Comparison of ENCODE assay signal across 13 mouse cellular contexts in the genomic region with DNA sequence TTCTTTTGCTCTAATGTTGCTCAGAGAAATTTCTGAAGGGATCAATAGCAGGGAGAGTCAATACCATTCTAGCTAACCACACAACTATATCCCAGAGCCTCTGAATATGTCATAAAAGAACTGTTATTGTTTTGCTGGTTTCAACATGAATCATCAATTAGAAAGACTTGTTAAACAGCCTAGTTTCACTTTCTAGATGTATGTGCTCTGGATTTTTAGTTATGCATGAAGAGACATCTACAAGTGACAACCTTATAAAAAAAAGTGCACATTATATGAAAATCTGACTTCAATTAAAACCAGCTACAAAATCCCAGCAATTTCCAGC. TPM values are rescaled to one million over a fixed set of nuclear protein-coding genes. Genes with fewer than 3 reads are reported as not detected.
A peak's percentile ranks its signal among the peaks of the same experiment; 100 is the strongest.
DNase-seq lines count a peak whose midpoint lies in the region; ATAC-seq lines count a peak whose summit lies in the region.
"Had no signal": no experiment of that assay in that cellular context is flagged by ENCODE, and none has a peak within 500 bp of the region (broad histone marks: within the 10 kb centered on the region; RNA-seq: fewer than 3 reads in every experiment).

No protein-coding gene starts in this region.

- H3K4me2 ChIP-seq in neural tube, embryonic 12.5 days (replicated peaks) = no peak overlapping the region
- no peak overlapping the region for H3K4me2 ChIP-seq in hindbrain, embryonic 12.5 days (replicated peaks)
- no peak overlapping the region for H3K4me2 ChIP-seq in midbrain, embryonic 14.5 days (ENCODE audit: low read length)
- H3K4me2 ChIP-seq: heart, embryonic 15.5 days; limb, embryonic 12.5 days; liver, embryonic 15.5 days; stomach, embryonic 15.5 days had no signal

- H3K27me3 ChIP-seq in neural tube, embryonic 12.5 days (replicated peaks) = no peaks in the 10 kb centered on the region
- H3K27me3 ChIP-seq in hindbrain, embryonic 12.5 days = no peaks in the 10 kb centered on the region
- H3K27me3 ChIP-seq in midbrain, embryonic 14.5 days (ENCODE audit: control insufficient read depth, insufficient read depth, low read length) = no peaks in the 10 kb centered on the region
- H3K27me3 ChIP-seq: heart, embryonic 15.5 days; limb, embryonic 12.5 days; liver, embryonic 15.5 days; stomach, embryonic 15.5 days had no signal

- no peaks in the 10 kb centered on the region for H3K36me3 ChIP-seq in neural tube, embryonic 12.5 days
- H3K36me3 ChIP-seq in hindbrain, embryonic 12.5 days = no peaks in the 10 kb centered on the region
- H3K36me3 ChIP-seq in midbrain, embryonic 14.5 days (ENCODE audit: control insufficient read depth, insufficient read depth, low read length) = 0 out of 2 replicates have a peak, but pooled peaks cover under 1% of the 10 kb centered on the region
- H3K36me3 ChIP-seq: heart, embryonic 15.5 days; limb, embryonic 12.5 days; liver, embryonic 15.5 days; stomach, embryonic 15.5 days had no signal

- H3K9ac ChIP-seq in neural tube, embryonic 12.5 days = no peak overlapping the region
- H3K9ac ChIP-seq in hindbrain, embryonic 12.5 days = no peak overlapping the region
- H3K9ac ChIP-seq in midbrain, embryonic 14.5 days (replicated peaks; ENCODE audit: low read length) = no peak overlapping the region
- H3K9ac ChIP-seq: heart, embryonic 15.5 days; limb, embryonic 12.5 days; liver, embryonic 15.5 days; stomach, embryonic 15.5 days had no signal

- H3K4me1 ChIP-seq in neural tube, embryonic 12.5 days = peaks cover 3% of the 10 kb centered on the region; the same call in 1 of the 2 replicates
- H3K4me1 ChIP-seq in hindbrain, embryonic 12.5 days = peaks cover 3% of the 10 kb centered on the region
- no peaks in the 10 kb centered on the region for H3K4me1 ChIP-seq in midbrain, embryonic 14.5 days (ENCODE audit: control insufficient read depth, insufficient read depth, low read length)
- H3K4me1 ChIP-seq: liver, embryonic 15.5 days; stomach, embryonic 15.5 days had no signal

- DNase-seq in neural tube, embryonic 10.5 days (ENCODE audit: extremely low spot score, low spot score) = no peak
- DNase-seq in midbrain, embryonic 14.5 days = no peak
- DNase-seq in urinary bladder, postnatal 10 days (ENCODE audit: low spot score) = no peak
- DNase-seq in cerebellum, adult 9-11 months = no peak
- no peak for DNase-seq in retina, postnatal 1 day

- no peak overlapping the region for H3K27ac ChIP-seq in neural tube, embryonic 12.5 days
- H3K27ac ChIP-seq in hindbrain, embryonic 12.5 days = no peak overlapping the region
- no peak overlapping the region for H3K27ac ChIP-seq in midbrain, embryonic 14.5 days (replicated peaks; ENCODE audit: low read depth, low read length)
- H3K27ac ChIP-seq: gastrocnemius, adult 2 months; heart, embryonic 15.5 days; left cerebral cortex, adult 2 months; liver, embryonic 15.5 days; stomach, embryonic 15.5 days had no signal

- no peaks in the 10 kb centered on the region for H3K9me3 ChIP-seq in neural tube, embryonic 12.5 days
- no peaks in the 10 kb centered on the region for H3K9me3 ChIP-seq in hindbrain, embryonic 12.5 days (replicated peaks)
- H3K9me3 ChIP-seq in midbrain, embryonic 14.5 days (ENCODE audit: control insufficient read depth, low read length) = no peaks in the 10 kb centered on the region
- H3K9me3 ChIP-seq: heart, embryonic 15.5 days; limb, embryonic 12.5 days; liver, embryonic 15.5 days; stomach, embryonic 15.5 days had no signal

- 0 out of 2 replicates have a peak, but pooled peaks have one; percentile 3 for ATAC-seq in neural tube, embryonic 12.5 days (ENCODE audit: low FRiP score, low read depth)
- 0 out of 2 replicates have a peak, but pooled peaks have one; percentile 7 for ATAC-seq in hindbrain, embryonic 12.5 days (ENCODE audit: low FRiP score)
- 0 out of 2 replicates have a peak, but pooled peaks have one; percentile 18 for ATAC-seq in midbrain, embryonic 14.5 days (ENCODE audit: low FRiP score, low TSS enrichment)

- no peak overlapping the region for H3K4me3 ChIP-seq in neural tube, embryonic 12.5 days
- H3K4me3 ChIP-seq in hindbrain, embryonic 12.5 days = no peak overlapping the region
- no peak overlapping the region for H3K4me3 ChIP-seq in midbrain, embryonic 14.5 days (replicated peaks; ENCODE audit: low read depth, low read length)
- H3K4me3 ChIP-seq: gastrocnemius, adult 2 months; heart, embryonic 15.5 days; left cerebral cortex, adult 2 months; limb, embryonic 12.5 days; liver, embryonic 15.5 days; stomach, embryonic 15.5 days had no signal

RNA-seq across cellular contexts. Expression of a gene that starts 41.8 kb away (rescaled TPM):
- polyA plus RNA-seq in neural tube, embryonic 12.5 days (2016; fragmentation: Nextera tagmentation; extraction: Ambion mirVana) = 23.8 and 26.4 TPM in 2 replicates
- polyA plus RNA-seq in hindbrain, embryonic 12.5 days (2016; fragmentation: Nextera tagmentation; extraction: Ambion mirVana) = 27.0 and 32.8 TPM in 2 replicates
- polyA plus RNA-seq in midbrain, embryonic 14.5 days (2014; fragmentation: Nextera tagmentation; extraction: Ambion mirVana) = 59.0 and 62.6 TPM in 2 replicates
